Mouse (Mus musculus) thymus, adult 2 months (tissue): ENCODE results near the gene Shisa5.

Experiments used
- CTCF ChIP-seq: fragments of 200-500 bp; IDR thresholded peaks from 2 replicates; pipeline ENCODE4 v1.5.1; 2012; ENCODE audit warnings: mild to moderate bottlenecking, control low read depth, low read length, moderate library complexity, borderline replicate concordance; ENCODE audit not compliant: control insufficient read depth, poor library complexity, insufficient read depth; ENCODE audit errors: extremely low read depth
- POLR2A ChIP-seq: fragments of 200-500 bp; IDR thresholded peaks from 2 replicates; pipeline ENCODE4 v1.6.1; 2012; ENCODE audit warnings: mild to moderate bottlenecking, low read length, control low read depth, moderate library complexity; ENCODE audit not compliant: control insufficient read depth, poor library complexity, insufficient read depth; ENCODE audit errors: extremely low read depth

DNA sequence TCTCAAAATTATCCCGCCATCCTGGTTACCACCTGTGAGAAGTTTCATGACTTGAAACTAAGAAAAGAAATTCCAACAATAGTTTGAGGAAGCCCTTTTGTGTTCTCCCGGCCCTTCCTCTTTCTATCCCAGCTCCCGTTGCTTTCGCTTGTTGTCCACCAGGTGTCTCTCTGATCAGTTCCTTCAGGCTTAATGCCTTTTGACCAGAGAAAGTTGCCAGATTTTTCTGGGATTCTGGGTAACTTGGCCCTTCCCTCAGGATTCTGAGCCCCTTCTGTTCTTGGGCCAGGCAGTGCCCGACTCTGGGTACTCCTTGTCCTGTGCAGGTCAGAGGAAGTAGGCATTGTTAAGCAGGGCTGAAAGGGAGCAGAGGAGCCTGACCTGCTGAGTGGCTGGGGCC, 49.6 kb downstream of the Shisa5 start:
- TF ChIP-seq CTCF (no peak), POLR2A (no peak)
